Mouse (Mus musculus) midbrain, embryonic 16.5 days (tissue): ENCODE measurements around the gene Ppm1m. TPM values are rescaled to one million over a fixed set of nuclear protein-coding genes. Genes with fewer than 3 reads are reported as not detected.
A peak's percentile ranks its signal among the peaks of the same experiment; 100 is the strongest.

Experiments used
- ATAC-seq: fragments of 200-750 bp; cut with Nextera tagmentation; 2 replicates; pipeline ENCODE4 v1.8.0; 2017; ENCODE audit warnings: moderate TSS enrichment
- H3K27ac ChIP-seq: fragments of 300-500 bp; sonication (generic); 2 replicates; pipeline ENCODE4 v1.5.1; 2014; ENCODE audit warnings: mild to moderate bottlenecking, low read length, mixed read lengths
- H3K27me3 ChIP-seq: fragments of 300-500 bp; sonication (generic); 2 replicates; pipeline ENCODE4 v1.6.1; 2014; ENCODE audit warnings: low read depth, low read length, mixed read lengths; ENCODE audit not compliant: control insufficient read depth, insufficient read depth
- H3K36me3 ChIP-seq: fragments of 300-500 bp; sonication (generic); 2 replicates; pipeline ENCODE4 v1.6.1; 2014; ENCODE audit warnings: mild to moderate bottlenecking, low read length, moderate library complexity, mixed read lengths; ENCODE audit not compliant: control insufficient read depth, insufficient read depth
- H3K4me1 ChIP-seq: fragments of 300-500 bp; sonication (generic); 2 replicates; pipeline ENCODE4 v1.6.1; 2014; ENCODE audit warnings: mild to moderate bottlenecking, low read length, mixed read lengths; ENCODE audit not compliant: control insufficient read depth, insufficient read depth
- H3K4me2 ChIP-seq: fragments of 300-500 bp; sonication (generic); 2 replicates; pipeline ENCODE4 v1.6.1; 2014; ENCODE audit warnings: mild to moderate bottlenecking, low read length, mixed read lengths
- H3K4me3 ChIP-seq: fragments of 300-500 bp; sonication (generic); 2 replicates; pipeline ENCODE4 v1.5.1; 2014; ENCODE audit warnings: low read depth, mild to moderate bottlenecking, low read length, moderate library complexity, mixed read lengths
- H3K9ac ChIP-seq: fragments of 300-500 bp; sonication (generic); 2 replicates; pipeline ENCODE4 v1.6.1; 2014; ENCODE audit warnings: low read depth, low read length, mixed read lengths
- H3K9me3 ChIP-seq: fragments of 300-500 bp; sonication (generic); replicated peaks from 2 replicates; pipeline ENCODE4 v1.6.1; 2014; ENCODE audit warnings: mild to moderate bottlenecking, low read length, mixed read lengths; ENCODE audit not compliant: control insufficient read depth, poor library complexity, severe bottlenecking
- WGBS: fragments of 180-500 bp; shearing (Covaris S2); extraction: QIAGEN DNeasy Blood & Tissue Kit; methylation state at CpG from one replicate; pipeline ENCODE4 v1.1.7; 2014; 5-methylcytosine and 5-hydroxymethylcytosine counted together
- polyA plus RNA-seq: library from polyadenylated mRNA; unstranded; fragments of >200 nt; fragmentation: Nextera tagmentation; extraction: Ambion mirVana; gene quantifications from 2 replicates; pipeline ENCODE4 v1.2.1, GENCODE M21; 2015

Ppm1m gene
- 16.6 and 16.7 TPM in 2 replicates for polyA plus RNA-seq

- 45% methylated on average over 18 of the region's 18 CpGs for WGBS
- no peak for ATAC-seq
- no peak within 1 kb of the TSS for H3K27ac ChIP-seq
- peak within 1 kb of the TSS; percentile 55 for H3K4me3 ChIP-seq
- H3K4me2 ChIP-seq = peak within 1 kb of the TSS; percentile 77
- no peaks in the 10 kb centered on the region for H3K9me3 ChIP-seq
- no peaks in the 10 kb centered on the region for H3K27me3 ChIP-seq
- H3K36me3 ChIP-seq = no peaks in the 10 kb centered on the region
- H3K4me1 ChIP-seq = peaks cover 22% of the 10 kb centered on the region
- H3K9ac ChIP-seq = peak within 1 kb of the TSS; percentile 72
Measured at GRCm38 (mm10) chr9:106199535-106200272, at the start of gene Ppm1m. TSS of gene Ppm1m (minus strand) at chr9:106199746.

DNA sequence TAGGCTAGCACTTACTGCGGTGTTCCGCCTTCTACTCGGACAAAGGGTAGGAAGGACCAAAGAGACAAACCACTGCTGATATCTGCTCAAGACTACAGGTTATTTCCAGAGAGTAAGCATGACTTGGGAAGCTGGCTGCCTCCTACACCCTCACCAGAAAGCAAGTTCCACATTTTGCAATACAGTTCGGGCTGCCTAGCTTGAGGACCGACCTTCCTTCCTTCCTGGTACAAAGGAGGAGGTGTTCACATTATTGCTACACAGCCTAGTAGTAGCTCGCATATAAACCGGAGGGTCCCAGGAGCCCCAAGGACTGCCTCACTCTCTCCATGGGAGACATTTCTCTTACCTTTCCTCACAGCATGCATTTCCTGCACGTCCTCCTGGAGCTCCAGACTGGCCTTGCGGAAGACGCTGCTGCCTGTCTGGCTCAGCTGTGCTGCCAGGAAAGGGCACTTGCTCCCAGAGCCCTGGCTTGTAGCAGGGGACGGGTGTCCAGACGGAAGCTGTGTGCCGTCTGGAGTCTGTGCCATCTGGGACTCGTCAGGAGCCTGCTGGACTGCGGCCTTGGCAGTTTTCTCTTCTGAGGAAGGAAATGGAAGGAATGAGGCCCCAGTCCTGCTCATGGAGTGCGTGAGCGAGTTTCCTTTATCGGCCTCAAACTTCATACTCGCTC lies 43.4 kb upstream of the Ppm1m start:
- Histone ChIP-seq H3K9ac (no peak overlapping the region), H3K27me3 (no peaks in the 10 kb centered on the region), H3K4me1 (peaks cover 12% of the 10 kb centered on the region), H3K27ac (no peak overlapping the region), H3K9me3 (no peaks in the 10 kb centered on the region), H3K4me2 (no peak overlapping the region), H3K4me3 (no peak overlapping the region), H3K36me3 (peaks cover 28% of the 10 kb centered on the region)
- WGBS = 84% methylated on average over 19 of the region's 19 CpGs
- no peak for ATAC-seq

- H3K4me2 ChIP-seq = no peak overlapping the region
- no peaks in the 10 kb centered on the region for H3K27me3 ChIP-seq
- no peaks in the 10 kb centered on the region for H3K9me3 ChIP-seq
- 88% methylated on average over 10 of the region's 10 CpGs for WGBS
- no peak overlapping the region for H3K9ac ChIP-seq
- ATAC-seq = no peak
- no peak overlapping the region for H3K27ac ChIP-seq
- H3K4me3 ChIP-seq = no peak overlapping the region
- peaks cover 7% of the 10 kb centered on the region for H3K4me1 ChIP-seq
- H3K36me3 ChIP-seq = peaks cover 35% of the 10 kb centered on the region
Measured at GRCm38 (mm10) chr9:106241541-106242164, 42.1 kb upstream of the Ppm1m start.

DNA sequence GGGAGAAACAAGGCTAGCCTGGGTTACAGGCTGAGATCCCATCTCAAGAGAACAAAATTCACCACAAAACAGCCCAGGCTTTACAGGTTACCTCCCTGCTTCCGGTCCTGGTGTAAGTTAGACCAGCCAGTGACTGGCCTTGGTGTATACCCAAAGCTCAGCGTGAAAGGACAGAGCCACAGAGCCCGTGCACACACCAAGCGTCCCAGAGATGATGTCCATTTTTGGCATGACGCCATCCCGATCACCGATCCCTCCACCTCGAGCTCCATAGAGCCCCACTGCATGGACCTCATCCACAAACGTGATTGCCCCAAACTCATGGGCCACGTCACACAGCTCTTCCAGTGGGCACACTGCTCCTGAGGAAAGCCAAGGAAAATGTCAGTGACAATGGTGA lies 38.3 kb upstream of the Ppm1m start:
- H3K4me3 ChIP-seq = no peak overlapping the region
- H3K27me3 ChIP-seq = no peaks in the 10 kb centered on the region
- H3K27ac ChIP-seq = no peak overlapping the region
- ATAC-seq = no peak
- no peak overlapping the region for H3K9ac ChIP-seq
- H3K4me1 ChIP-seq = no peaks in the 10 kb centered on the region
- H3K9me3 ChIP-seq = no peaks in the 10 kb centered on the region
- no peak overlapping the region for H3K4me2 ChIP-seq
- WGBS = 95% methylated on average over 10 of the region's 10 CpGs
- peaks cover 63% of the 10 kb centered on the region for H3K36me3 ChIP-seq

GRCm38 (mm10) chr9:106237401-106237800 lies 37.9 kb upstream of the Ppm1m start:
- H3K9me3 ChIP-seq = no peaks in the 10 kb centered on the region
- no peaks in the 10 kb centered on the region for H3K27me3 ChIP-seq
- H3K4me3 ChIP-seq = no peak overlapping the region
- H3K9ac ChIP-seq = no peak overlapping the region
- 84% methylated on average over 8 of the region's 8 CpGs for WGBS
- no peak overlapping the region for H3K4me2 ChIP-seq
- H3K4me1 ChIP-seq = no peaks in the 10 kb centered on the region
- H3K36me3 ChIP-seq = peaks cover 66% of the 10 kb centered on the region
- no peak for ATAC-seq
- no peak overlapping the region for H3K27ac ChIP-seq

- Histone ChIP-seq H3K9me3 (no peaks in the 10 kb centered on the region), H3K27ac (no peak overlapping the region), H3K4me1 (no peaks in the 10 kb centered on the region), H3K4me2 (no peak overlapping the region), H3K27me3 (no peaks in the 10 kb centered on the region), H3K36me3 (peaks cover 67% of the 10 kb centered on the region), H3K9ac (no peak overlapping the region), H3K4me3 (no peak overlapping the region)
- ATAC-seq = no peak
- WGBS = 52% methylated on average over 3 of the region's 3 CpGs
Measured at GRCm38 (mm10) chr9:106236818-106237211, 37.3 kb upstream of the Ppm1m start.

- Histone ChIP-seq H3K36me3 (peaks cover 65% of the 10 kb centered on the region), H3K4me2 (no peak overlapping the region), H3K9ac (no peak overlapping the region), H3K27me3 (no peaks in the 10 kb centered on the region), H3K27ac (no peak overlapping the region), H3K4me3 (no peak overlapping the region), H3K9me3 (no peaks in the 10 kb centered on the region), H3K4me1 (no peaks in the 10 kb centered on the region)
- WGBS = 90% methylated on average over 23 of the region's 23 CpGs
- ATAC-seq = no peak
Measured at GRCm38 (mm10) chr9:106236156-106236817, 36.7 kb upstream of the Ppm1m start.

DNA sequence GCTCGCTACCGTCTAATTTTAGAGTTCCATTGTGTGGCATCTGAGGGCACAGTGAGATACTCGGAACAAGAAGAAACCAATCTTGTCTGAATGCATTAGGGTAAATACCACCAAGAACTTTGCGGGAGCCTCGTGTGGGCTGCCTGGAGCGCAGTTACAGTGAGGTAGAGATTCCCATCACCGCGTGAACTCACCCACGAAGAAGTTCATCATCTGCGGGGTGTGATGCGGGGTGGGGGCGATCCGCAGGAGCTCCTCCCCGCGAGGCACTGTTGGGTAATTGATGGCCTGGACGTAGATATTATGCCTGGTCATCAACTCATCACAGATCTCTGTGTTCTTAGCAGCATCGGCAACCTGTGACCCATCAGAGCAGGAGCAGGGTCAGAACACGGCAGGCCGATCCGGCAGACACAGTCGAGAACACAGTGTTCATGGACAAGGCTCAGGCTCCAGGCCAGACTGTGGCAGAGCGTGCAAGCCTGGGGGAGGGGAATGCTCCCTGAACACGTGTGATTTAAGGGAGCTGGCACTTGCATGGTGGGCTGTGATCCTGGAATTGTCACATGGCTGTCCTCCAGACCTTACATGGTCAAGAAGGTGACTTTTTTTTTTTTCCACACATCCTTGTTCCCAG lies 35.8 kb upstream of the Ppm1m start:
- Histone ChIP-seq H3K9ac (no peak overlapping the region), H3K9me3 (no peaks in the 10 kb centered on the region), H3K27me3 (no peaks in the 10 kb centered on the region), H3K36me3 (peaks cover 58% of the 10 kb centered on the region), H3K4me3 (no peak overlapping the region), H3K4me1 (no peaks in the 10 kb centered on the region), H3K27ac (no peak overlapping the region), H3K4me2 (no peak overlapping the region)
- ATAC-seq = 0 out of 2 replicates have a peak, but pooled peaks have one; percentile 14
- WGBS = 92% methylated on average over 23 of the region's 23 CpGs
